Mouse (Mus musculus) limb, embryonic 11.5 days (tissue): ENCODE measurements around the gene Syt12. TPM values are rescaled to one million over a fixed set of nuclear protein-coding genes. Genes with fewer than 3 reads are reported as not detected.
A peak's percentile ranks its signal among the peaks of the same experiment; 100 is the strongest.

Experiments used
- ATAC-seq: fragments of 200-750 bp; cut with Nextera tagmentation; 2 replicates; pipeline ENCODE4 v1.8.0; 2017; ENCODE audit warnings: low read depth; ENCODE audit not compliant: insufficient number of reproducible peaks, low FRiP score, low TSS enrichment
- DNase-seq: peaks from one replicate; pipeline ENCODE4 v3.0.0-alpha.2; 2015; ENCODE audit warnings: low spot score
- H3K27ac ChIP-seq: fragments of 300-500 bp; sonication (generic); replicated peaks from 2 replicates; pipeline ENCODE4 v1.5.1; 2014; ENCODE audit warnings: low read depth, mild to moderate bottlenecking, low read length
- H3K27me3 ChIP-seq: fragments of 300-500 bp; sonication (generic); 2 replicates; pipeline ENCODE4 v1.6.1; 2014; ENCODE audit warnings: mild to moderate bottlenecking, low read length, mixed read lengths; ENCODE audit not compliant: control insufficient read depth, insufficient read depth
- H3K36me3 ChIP-seq: fragments of 300-500 bp; sonication (generic); 2 replicates; pipeline ENCODE4 v1.6.1; 2014; ENCODE audit warnings: mild to moderate bottlenecking, low read length, moderate library complexity, mixed read lengths; ENCODE audit not compliant: control insufficient read depth, insufficient read depth
- H3K4me1 ChIP-seq: fragments of 300-500 bp; sonication (generic); 2 replicates; pipeline ENCODE4 v1.6.1; 2014; ENCODE audit warnings: low read length, mixed read lengths; ENCODE audit not compliant: control insufficient read depth, insufficient read depth
- H3K4me2 ChIP-seq: fragments of 300-500 bp; sonication (generic); 2 replicates; pipeline ENCODE4 v1.6.1; 2014; ENCODE audit warnings: low read depth, mild to moderate bottlenecking, moderate library complexity; ENCODE audit not compliant: severe bottlenecking
- H3K4me3 ChIP-seq: fragments of 300-500 bp; sonication (generic); 2 replicates; pipeline ENCODE4 v1.5.1; 2014; ENCODE audit warnings: low read depth, low read length
- H3K9ac ChIP-seq: fragments of 300-500 bp; sonication (generic); 2 replicates; pipeline ENCODE4 v1.6.1; 2014; ENCODE audit warnings: mild to moderate bottlenecking, low read length
- H3K9me3 ChIP-seq: fragments of 300-500 bp; sonication (generic); 2 replicates; pipeline ENCODE4 v1.6.1; 2016; ENCODE audit warnings: low read length; ENCODE audit not compliant: control insufficient read depth
- WGBS: fragments of 180-500 bp; shearing (Covaris S2); extraction: QIAGEN DNeasy Blood & Tissue Kit; methylation state at CpG from one replicate; pipeline ENCODE4 v1.1.7; 2014; 5-methylcytosine and 5-hydroxymethylcytosine counted together
- polyA plus RNA-seq: library from polyadenylated mRNA; unstranded; fragments of >200 nt; fragmentation: Nextera tagmentation; extraction: Ambion mirVana; gene quantifications from 2 replicates; pipeline ENCODE4 v1.2.1, GENCODE M21; 2014

Gene Syt12
- polyA plus RNA-seq, 1 experiment from 2014 or later = 0.49 TPM

DNA sequence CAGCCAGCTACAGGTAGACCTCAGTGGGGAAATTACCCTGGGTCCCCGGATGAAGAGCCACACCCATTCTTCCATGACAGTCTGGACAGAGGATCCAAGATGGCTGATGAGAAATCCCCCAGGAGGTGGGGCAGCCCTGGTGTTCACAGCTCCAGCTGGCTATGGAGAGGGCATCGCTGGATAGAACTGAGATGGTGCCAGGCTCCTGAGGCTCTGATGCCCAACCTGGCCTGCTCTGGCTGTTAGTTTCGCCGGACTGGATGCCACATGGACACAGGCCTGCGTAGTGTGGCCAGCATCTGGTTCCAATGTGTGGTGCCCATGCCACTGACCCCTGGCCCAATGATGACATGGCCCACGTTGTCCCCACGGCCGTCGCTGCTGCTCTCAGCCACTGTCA lies 29.8 kb downstream of the Syt12 start:
- Histone ChIP-seq H3K27me3 (no peaks in the 10 kb centered on the region), H3K36me3 (no peaks in the 10 kb centered on the region), H3K4me3 (no peak overlapping the region), H3K9me3 (no peaks in the 10 kb centered on the region), H3K9ac (no peak overlapping the region), H3K4me1 (0 out of 2 replicates have a peak, but pooled peaks cover 2% of the 10 kb centered on the region), H3K4me2 (no peak overlapping the region), H3K27ac (no peak overlapping the region)
- DNase-seq (no peak), ATAC-seq (no peak)
- WGBS = 82% methylated on average over 9 of the region's 9 CpGs

DNA sequence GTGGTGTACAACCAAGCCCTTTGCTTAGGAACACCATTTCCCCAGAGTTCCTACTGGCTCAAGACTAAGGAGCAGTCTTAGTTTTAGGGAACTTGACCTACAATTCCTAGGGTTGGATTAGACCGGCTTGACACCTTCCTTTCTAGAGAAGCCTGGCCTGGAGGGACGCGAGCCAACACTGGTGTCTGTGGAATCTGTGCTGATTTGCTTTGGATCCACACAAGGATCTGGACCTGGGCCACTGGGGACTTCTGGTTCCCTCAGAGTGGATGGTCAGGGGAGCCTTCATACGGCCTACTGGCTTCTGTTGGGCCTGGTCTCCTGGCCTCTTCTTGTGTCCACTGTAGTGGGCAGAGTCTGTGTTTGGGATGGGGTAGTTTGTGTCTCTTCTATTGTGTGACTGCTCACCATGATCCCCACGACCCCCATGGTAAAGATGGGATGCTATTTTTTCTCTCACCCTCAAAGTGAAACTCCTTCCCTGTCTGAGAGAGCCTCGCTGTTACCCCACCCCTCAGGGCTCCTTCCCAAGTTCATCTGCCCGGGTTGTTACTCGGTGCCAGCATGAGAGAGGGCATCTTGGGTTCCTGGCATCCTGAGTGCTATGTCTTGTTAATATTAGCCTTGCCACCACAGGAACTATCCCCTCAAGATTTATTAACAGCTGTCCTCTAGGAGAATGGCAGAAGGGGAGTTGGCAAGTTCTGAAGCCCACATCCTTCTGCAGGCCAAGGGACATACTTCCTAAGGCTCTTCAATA lies 30.4 kb downstream of the Syt12 start:
- no peak for DNase-seq
- no peak overlapping the region for H3K4me2 ChIP-seq
- H3K4me1 ChIP-seq = peaks cover under 1% of the 10 kb centered on the region; the same call in 1 of the 2 replicates
- no peaks in the 10 kb centered on the region for H3K36me3 ChIP-seq
- no peak overlapping the region for H3K4me3 ChIP-seq
- no peak for ATAC-seq
- no peak overlapping the region for H3K9ac ChIP-seq
- H3K9me3 ChIP-seq = no peaks in the 10 kb centered on the region
- WGBS = 87% methylated on average over 8 of the region's 8 CpGs
- H3K27me3 ChIP-seq = no peaks in the 10 kb centered on the region
- H3K27ac ChIP-seq = no peak overlapping the region

DNA sequence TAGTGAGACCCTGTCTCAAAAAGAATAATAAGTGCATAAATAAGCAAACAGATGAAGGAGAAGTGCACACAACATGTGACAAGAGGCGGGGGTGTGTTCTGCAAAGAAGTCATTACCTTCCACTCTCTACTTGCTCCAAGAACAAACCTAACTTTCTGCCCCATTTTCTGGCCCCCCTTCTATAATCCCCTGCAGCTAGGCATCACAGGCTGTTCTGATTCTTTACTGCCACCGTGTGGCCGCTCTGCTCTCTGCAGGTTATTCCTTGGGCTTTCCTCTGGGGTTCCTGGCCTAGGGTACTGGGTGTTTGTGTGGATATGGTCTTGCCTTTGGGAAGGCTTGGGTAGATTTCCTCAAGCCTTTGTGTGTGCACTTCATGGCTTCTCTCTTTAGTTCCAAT lies 34.8 kb downstream of the Syt12 start:
- ATAC-seq = no peak
- H3K4me2 ChIP-seq = no peak overlapping the region
- H3K9ac ChIP-seq = no peak overlapping the region
- WGBS = 10% methylated on average over 3 of the region's 3 CpGs
- H3K9me3 ChIP-seq = no peaks in the 10 kb centered on the region
- DNase-seq = peak; percentile 86
- H3K27ac ChIP-seq = no peak overlapping the region
- peaks cover 8% of the 10 kb centered on the region; the same call in 1 of the 2 replicates for H3K4me1 ChIP-seq
- H3K36me3 ChIP-seq = no peaks in the 10 kb centered on the region
- no peak overlapping the region for H3K4me3 ChIP-seq
- H3K27me3 ChIP-seq = no peaks in the 10 kb centered on the region

DNA sequence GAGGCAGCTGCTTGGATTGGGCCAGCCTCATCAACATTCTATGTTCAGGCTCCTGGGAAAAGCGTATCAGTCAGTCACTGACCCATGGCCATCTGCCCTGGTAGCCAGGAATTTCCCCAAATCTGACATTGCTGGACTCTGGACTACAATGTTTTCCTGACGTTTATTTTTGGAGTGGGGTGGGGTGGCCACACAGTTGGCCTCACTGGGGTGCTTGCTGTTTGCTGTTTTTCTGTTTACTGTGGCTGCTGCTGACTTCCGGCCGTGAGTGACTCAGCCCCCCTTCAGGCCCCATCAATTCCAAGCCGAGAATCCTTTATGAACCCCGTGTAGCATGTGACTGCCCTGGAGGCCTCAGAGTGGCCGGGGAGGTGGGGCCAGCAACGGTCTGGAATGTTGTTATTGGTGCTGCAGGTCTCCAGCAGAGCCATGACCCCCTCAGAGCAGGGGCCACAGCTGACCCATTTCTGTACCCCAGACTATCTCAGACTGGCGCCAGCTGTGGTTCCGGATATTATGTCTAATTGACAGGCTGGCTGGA lies 35.6 kb downstream of the Syt12 start:
- ATAC-seq = no peak
- no peaks in the 10 kb centered on the region for H3K9me3 ChIP-seq
- no peaks in the 10 kb centered on the region for H3K27me3 ChIP-seq
- H3K4me2 ChIP-seq = no peak overlapping the region
- WGBS = 34% methylated on average over 10 of the region's 10 CpGs
- H3K4me1 ChIP-seq = peaks cover 8% of the 10 kb centered on the region; the same call in 1 of the 2 replicates
- no peak overlapping the region for H3K4me3 ChIP-seq
- no peak overlapping the region for H3K9ac ChIP-seq
- H3K36me3 ChIP-seq = no peaks in the 10 kb centered on the region
- H3K27ac ChIP-seq = no peak overlapping the region
- peak; percentile 41 for DNase-seq

DNA sequence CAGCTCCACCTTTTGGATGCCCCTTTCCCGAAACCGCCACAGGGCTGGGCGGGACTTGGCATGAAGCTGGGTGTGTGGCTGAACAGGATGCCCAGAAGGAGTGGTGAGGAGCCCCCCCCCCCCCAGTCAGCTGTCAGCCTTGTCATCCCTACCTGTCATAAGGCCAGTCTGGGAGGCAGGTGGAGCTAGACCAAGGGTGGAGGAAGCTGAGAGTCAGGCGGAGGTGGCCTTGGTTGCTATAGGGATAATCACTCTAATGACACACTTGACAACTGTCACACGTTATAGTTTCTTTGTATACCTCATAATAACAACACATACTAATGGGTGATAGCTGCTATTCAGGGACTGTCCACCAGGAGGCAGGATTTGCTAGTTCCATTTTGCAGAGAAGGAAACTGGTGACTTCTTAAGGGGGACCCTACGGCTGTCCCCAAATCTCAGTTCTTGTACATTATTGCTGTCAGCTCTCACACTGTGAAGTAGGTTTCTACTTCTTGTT lies 36.1 kb downstream of the Syt12 start:
- peak; percentile 82 for DNase-seq

DNA sequence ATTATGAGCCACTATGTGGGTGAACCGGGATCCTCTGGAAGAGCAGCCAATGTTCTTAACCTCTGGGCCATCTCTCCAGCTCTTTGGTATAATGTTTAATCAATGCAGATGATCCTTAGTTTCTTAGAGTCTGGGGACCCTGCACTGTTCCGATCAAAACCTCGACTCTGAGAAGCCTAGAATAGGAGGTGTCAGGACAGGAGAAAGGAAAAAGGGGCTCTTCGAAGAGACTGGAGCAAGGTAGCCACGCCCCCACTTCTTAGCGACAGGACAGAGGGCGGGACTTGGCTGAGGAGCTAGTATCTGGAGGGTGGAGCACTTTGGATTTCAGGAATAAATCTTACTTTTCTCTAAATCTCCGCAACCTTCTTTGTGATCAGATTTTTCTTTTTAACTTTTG lies 37.0 kb downstream of the Syt12 start:
- H3K4me2 ChIP-seq = peak overlapping the region; percentile 85; the same call in 1 of the 2 replicates

More for the DNA sequence above, 36.1 kb downstream of the Syt12 start:
- H3K36me3 ChIP-seq = no peaks in the 10 kb centered on the region
- no peak for ATAC-seq
- no peak overlapping the region for H3K9ac ChIP-seq
- no peak overlapping the region for H3K4me3 ChIP-seq
- H3K4me1 ChIP-seq = peaks cover 8% of the 10 kb centered on the region; the same call in 1 of the 2 replicates
- H3K27ac ChIP-seq = no peak overlapping the region
- H3K9me3 ChIP-seq = no peaks in the 10 kb centered on the region
- no peak overlapping the region for H3K4me2 ChIP-seq
- no peaks in the 10 kb centered on the region for H3K27me3 ChIP-seq
- 27% methylated on average over 6 of the region's 6 CpGs for WGBS

DNA sequence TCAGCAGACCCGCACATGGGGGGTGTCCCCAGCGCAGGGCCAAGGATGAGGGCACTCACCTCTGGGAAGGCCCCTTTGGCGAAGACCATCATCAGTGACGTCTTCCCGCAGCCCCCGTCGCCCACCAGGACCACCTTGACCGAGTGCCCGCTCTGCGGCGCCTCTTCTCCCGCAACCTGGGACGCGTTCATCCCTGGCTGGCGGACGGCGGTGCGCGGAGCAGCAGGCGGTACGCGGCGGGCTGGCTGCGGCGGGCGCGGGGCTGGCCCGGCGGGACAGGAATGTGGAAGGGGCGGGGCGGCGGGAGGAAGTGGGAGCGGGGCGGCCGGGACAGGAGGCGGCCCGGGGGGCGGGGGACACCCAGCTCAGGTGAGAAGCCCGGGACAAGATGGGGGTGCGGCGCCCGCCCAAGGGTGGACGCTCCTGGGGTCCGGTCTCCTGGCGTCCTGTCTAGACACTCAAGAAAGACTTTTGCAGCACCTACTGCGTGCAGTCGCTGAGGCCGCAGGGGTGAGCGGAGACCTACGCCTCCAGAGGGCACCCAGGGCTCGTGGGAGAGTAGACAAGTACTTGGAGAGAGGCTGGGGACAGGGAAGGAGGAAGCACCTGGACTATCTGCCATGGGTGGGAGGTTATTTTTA lies 38.0 kb downstream of the Syt12 start, which contains the start of gene Rhod:
Rhod (minus strand) TSS at position 272 of the 641 bp plus-strand sequence.
- no peaks in the 10 kb centered on the region for H3K9me3 ChIP-seq
- peaks cover 8% of the 10 kb centered on the region; the same call in 1 of the 2 replicates for H3K4me1 ChIP-seq
- peak within 1 kb of the TSS; percentile 85 for H3K4me2 ChIP-seq
- peak; percentile 76 for DNase-seq
- no peaks in the 10 kb centered on the region for H3K36me3 ChIP-seq
- H3K4me3 ChIP-seq = peak within 1 kb of the TSS; percentile 53
- 0% methylated on average over 47 of the region's 51 CpGs for WGBS
- peak within 1 kb of the TSS; percentile 64 for H3K9ac ChIP-seq
- peak; percentile 58 for ATAC-seq
- no peaks in the 10 kb centered on the region for H3K27me3 ChIP-seq
- no peak within 1 kb of the TSS for H3K27ac ChIP-seq

More for the DNA sequence above, 37.0 kb downstream of the Syt12 start:
- DNase-seq = peak; percentile 38
- peak overlapping the region; percentile 53; the same call in 1 of the 2 replicates for H3K4me3 ChIP-seq
- H3K9ac ChIP-seq = no peak overlapping the region
- ATAC-seq = no peak
- no peak overlapping the region for H3K27ac ChIP-seq
- H3K4me1 ChIP-seq = peaks cover 8% of the 10 kb centered on the region; the same call in 1 of the 2 replicates
- no peaks in the 10 kb centered on the region for H3K9me3 ChIP-seq
- no peaks in the 10 kb centered on the region for H3K36me3 ChIP-seq
- 13% methylated on average over 8 of the region's 8 CpGs for WGBS
- H3K27me3 ChIP-seq = no peaks in the 10 kb centered on the region

DNA sequence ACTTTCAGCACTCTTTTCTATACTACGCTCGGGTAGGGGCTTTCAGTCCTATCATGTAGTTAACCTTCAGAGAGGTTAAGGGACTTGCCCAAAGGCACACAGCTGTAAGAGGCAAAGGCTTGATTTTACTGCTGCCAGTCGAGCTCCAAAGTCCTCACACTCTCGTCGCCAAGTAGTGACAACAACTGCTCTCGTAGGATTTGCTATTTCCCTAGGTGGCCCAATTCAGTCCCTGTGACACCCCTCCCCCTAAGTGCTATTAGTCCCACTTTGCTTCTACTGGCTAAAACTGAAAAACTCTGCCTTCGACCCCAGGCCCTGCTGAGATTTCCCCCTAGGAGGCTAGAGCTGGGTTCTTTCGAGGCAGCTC lies 38.5 kb downstream of the Syt12 start:
- DNase-seq (no peak), ATAC-seq (no peak)
- Histone ChIP-seq H3K36me3 (no peaks in the 10 kb centered on the region), H3K9me3 (no peaks in the 10 kb centered on the region), H3K4me3 (peak overlapping the region; percentile 53), H3K27ac (no peak overlapping the region), H3K9ac (peak overlapping the region; percentile 64), H3K4me1 (peaks cover 8% of the 10 kb centered on the region; the same call in 1 of the 2 replicates), H3K27me3 (no peaks in the 10 kb centered on the region), H3K4me2 (peak overlapping the region; percentile 85)
- WGBS = 6% methylated on average over 8 of the region's 8 CpGs
